Mouse (Mus musculus): Measurements from ENCODE around the gene Ptprg. TPM values are rescaled to one million over a fixed set of nuclear protein-coding genes. Genes with fewer than 3 reads are reported as not detected.

Ptprg gene
- polyA plus RNA-seq, 1 experiment from 2014 or later = 38.5 TPM

GRCm38 (mm10) chr14:12145919-12146318, 592.6 kb downstream of the Ptprg start:
- no peak overlapping the region for H3K4me2 ChIP-seq (ENCODE audit: low read length)
- H3K27me3 ChIP-seq (replicated peaks; ENCODE audit: control insufficient read depth, insufficient read depth, low read length) = no peaks in the 10 kb centered on the region
- no peak overlapping the region for H3K4me3 ChIP-seq (ENCODE audit: low read length)
- H3K36me3 ChIP-seq (ENCODE audit: control insufficient read depth, insufficient read depth, low read length) = no peaks in the 10 kb centered on the region
- ATAC-seq = no peak
- H3K9ac ChIP-seq (ENCODE audit: low read depth, low read length) = no peak overlapping the region
- over 99% methylated on average over 3 of the region's 3 CpGs for WGBS
- H3K9me3 ChIP-seq (ENCODE audit: control insufficient read depth, low read length) = no peaks in the 10 kb centered on the region
- peaks cover 9% of the 10 kb centered on the region; the same call in 1 of the 2 replicates for H3K4me1 ChIP-seq (ENCODE audit: control insufficient read depth, insufficient read depth, low read depth, low read length)
- no peak overlapping the region for H3K27ac ChIP-seq (ENCODE audit: low read depth, low read length)

GRCm38 (mm10) chr14:12149529-12149928, 596.2 kb downstream of the Ptprg start:
- Histone ChIP-seq H3K36me3 (ENCODE audit: control insufficient read depth, insufficient read depth, low read length) (no peaks in the 10 kb centered on the region), H3K27me3 (replicated peaks; ENCODE audit: control insufficient read depth, insufficient read depth, low read length) (no peaks in the 10 kb centered on the region), H3K4me2 (ENCODE audit: low read length) (no peak overlapping the region), H3K9ac (ENCODE audit: low read depth, low read length) (no peak overlapping the region), H3K9me3 (ENCODE audit: control insufficient read depth, low read length) (no peaks in the 10 kb centered on the region), H3K27ac (ENCODE audit: low read depth, low read length) (no peak overlapping the region), H3K4me3 (ENCODE audit: low read length) (no peak overlapping the region), H3K4me1 (ENCODE audit: control insufficient read depth, insufficient read depth, low read depth, low read length) (no peaks in the 10 kb centered on the region)
- WGBS = 86% methylated on average over 3 of the region's 3 CpGs
- ATAC-seq = no peak

- Histone ChIP-seq H3K4me3 (ENCODE audit: low read length) (no peak overlapping the region), H3K4me1 (ENCODE audit: control insufficient read depth, insufficient read depth, low read depth, low read length) (no peaks in the 10 kb centered on the region), H3K9me3 (ENCODE audit: control insufficient read depth, low read length) (no peaks in the 10 kb centered on the region), H3K27ac (ENCODE audit: low read depth, low read length) (no peak overlapping the region), H3K4me2 (ENCODE audit: low read length) (no peak overlapping the region), H3K9ac (ENCODE audit: low read depth, low read length) (no peak overlapping the region), H3K27me3 (replicated peaks; ENCODE audit: control insufficient read depth, insufficient read depth, low read length) (no peaks in the 10 kb centered on the region), H3K36me3 (ENCODE audit: control insufficient read depth, insufficient read depth, low read length) (no peaks in the 10 kb centered on the region)
- peak; percentile 87 for ATAC-seq
- WGBS = 53% methylated on average over 3 of the region's 3 CpGs
These were observed 598.6 kb downstream of the Ptprg start for GRCm38 (mm10) chr14:12151927-12152326.

- Histone ChIP-seq H3K27me3 (replicated peaks; ENCODE audit: control insufficient read depth, insufficient read depth, low read length) (no peaks in the 10 kb centered on the region), H3K36me3 (ENCODE audit: control insufficient read depth, insufficient read depth, low read length) (no peaks in the 10 kb centered on the region), H3K4me2 (ENCODE audit: low read length) (no peak overlapping the region), H3K4me3 (ENCODE audit: low read length) (no peak overlapping the region), H3K9ac (ENCODE audit: low read depth, low read length) (no peak overlapping the region), H3K4me1 (ENCODE audit: control insufficient read depth, insufficient read depth, low read depth, low read length) (no peaks in the 10 kb centered on the region), H3K9me3 (ENCODE audit: control insufficient read depth, low read length) (no peaks in the 10 kb centered on the region), H3K27ac (ENCODE audit: low read depth, low read length) (no peak overlapping the region)
- ATAC-seq = no peak
- 98% methylated on average over 6 of the region's 6 CpGs for WGBS
These were observed 599.4 kb downstream of the Ptprg start for GRCm38 (mm10) chr14:12152748-12153147.

- ATAC-seq = peak; percentile 34
- Histone ChIP-seq H3K27ac (ENCODE audit: low read depth, low read length) (no peak overlapping the region), H3K9ac (ENCODE audit: low read depth, low read length) (no peak overlapping the region), H3K4me2 (ENCODE audit: low read length) (no peak overlapping the region), H3K4me3 (ENCODE audit: low read length) (no peak overlapping the region), H3K27me3 (replicated peaks; ENCODE audit: control insufficient read depth, insufficient read depth, low read length) (no peaks in the 10 kb centered on the region), H3K4me1 (ENCODE audit: control insufficient read depth, insufficient read depth, low read depth, low read length) (no peaks in the 10 kb centered on the region), H3K36me3 (ENCODE audit: control insufficient read depth, insufficient read depth, low read length) (no peaks in the 10 kb centered on the region), H3K9me3 (ENCODE audit: control insufficient read depth, low read length) (no peaks in the 10 kb centered on the region)
- WGBS = 71% methylated on average over 13 of the region's 13 CpGs
These were observed 600.3 kb downstream of the Ptprg start for GRCm38 (mm10) chr14:12153599-12153998.

GRCm38 (mm10) chr14:12161738-12162310, 608.5 kb downstream of the Ptprg start:
- no peaks in the 10 kb centered on the region for H3K27me3 ChIP-seq (replicated peaks; ENCODE audit: control insufficient read depth, insufficient read depth, low read length)
- H3K4me1 ChIP-seq (ENCODE audit: control insufficient read depth, insufficient read depth, low read depth, low read length) = no peaks in the 10 kb centered on the region
- H3K36me3 ChIP-seq (ENCODE audit: control insufficient read depth, insufficient read depth, low read length) = no peaks in the 10 kb centered on the region
- H3K9me3 ChIP-seq (ENCODE audit: control insufficient read depth, low read length) = no peaks in the 10 kb centered on the region
- no peak overlapping the region for H3K9ac ChIP-seq (ENCODE audit: low read depth, low read length)
- WGBS = 81% methylated on average over 14 of the region's 14 CpGs
- no peak overlapping the region for H3K4me3 ChIP-seq (ENCODE audit: low read length)
- no peak overlapping the region for H3K27ac ChIP-seq (ENCODE audit: low read depth, low read length)
- no peak for ATAC-seq
- H3K4me2 ChIP-seq (ENCODE audit: low read length) = no peak overlapping the region

- Histone ChIP-seq H3K27me3 (replicated peaks; ENCODE audit: control insufficient read depth, insufficient read depth, low read length) (no peaks in the 10 kb centered on the region), H3K4me1 (ENCODE audit: control insufficient read depth, insufficient read depth, low read depth, low read length) (no peaks in the 10 kb centered on the region), H3K4me3 (ENCODE audit: low read length) (no peak overlapping the region), H3K9me3 (ENCODE audit: control insufficient read depth, low read length) (no peaks in the 10 kb centered on the region), H3K9ac (ENCODE audit: low read depth, low read length) (no peak overlapping the region), H3K27ac (ENCODE audit: low read depth, low read length) (no peak overlapping the region), H3K36me3 (ENCODE audit: control insufficient read depth, insufficient read depth, low read length) (no peaks in the 10 kb centered on the region), H3K4me2 (ENCODE audit: low read length) (no peak overlapping the region)
- ATAC-seq = peak; percentile 44; the same call in 1 of the 2 replicates
- WGBS = 76% methylated on average over 5 of the region's 5 CpGs
These were observed 609.1 kb downstream of the Ptprg start for GRCm38 (mm10) chr14:12162331-12162854.

- WGBS = 59% methylated on average over 4 of the region's 4 CpGs
- no peak overlapping the region for H3K9ac ChIP-seq (ENCODE audit: low read depth, low read length)
- no peak overlapping the region for H3K27ac ChIP-seq (ENCODE audit: low read depth, low read length)
- H3K36me3 ChIP-seq (ENCODE audit: control insufficient read depth, insufficient read depth, low read length) = no peaks in the 10 kb centered on the region
- H3K4me1 ChIP-seq (ENCODE audit: control insufficient read depth, insufficient read depth, low read depth, low read length) = no peaks in the 10 kb centered on the region
- no peaks in the 10 kb centered on the region for H3K9me3 ChIP-seq (ENCODE audit: control insufficient read depth, low read length)
- H3K27me3 ChIP-seq (replicated peaks; ENCODE audit: control insufficient read depth, insufficient read depth, low read length) = no peaks in the 10 kb centered on the region
- H3K4me3 ChIP-seq (ENCODE audit: low read length) = no peak overlapping the region
- H3K4me2 ChIP-seq (ENCODE audit: low read length) = no peak overlapping the region
- no peak for ATAC-seq
These were observed 609.9 kb downstream of the Ptprg start for GRCm38 (mm10) chr14:12163196-12163595.

- H3K9me3 ChIP-seq (ENCODE audit: control insufficient read depth, low read length) = no peaks in the 10 kb centered on the region
These were observed 613.9 kb downstream of the Ptprg start for GRCm38 (mm10) chr14:12167215-12167614.

More at GRCm38 (mm10) chr14:12167215-12167614, 613.9 kb downstream of the Ptprg start:
- 82% methylated on average over 4 of the region's 4 CpGs for WGBS
- H3K36me3 ChIP-seq (ENCODE audit: control insufficient read depth, insufficient read depth, low read length) = no peaks in the 10 kb centered on the region
- no peak overlapping the region for H3K9ac ChIP-seq (ENCODE audit: low read depth, low read length)
- no peaks in the 10 kb centered on the region for H3K27me3 ChIP-seq (replicated peaks; ENCODE audit: control insufficient read depth, insufficient read depth, low read length)
- no peak overlapping the region for H3K4me3 ChIP-seq (ENCODE audit: low read length)
- ATAC-seq = no peak
- H3K4me1 ChIP-seq (ENCODE audit: control insufficient read depth, insufficient read depth, low read depth, low read length) = no peaks in the 10 kb centered on the region
- no peak overlapping the region for H3K27ac ChIP-seq (ENCODE audit: low read depth, low read length)
- no peak overlapping the region for H3K4me2 ChIP-seq (ENCODE audit: low read length)
